In genomic region chr14:57616339-57616965, GRCm38 (mm10) we compare ENCODE assay signal across 16 mouse cellular contexts. TPM values are rescaled to one million over a fixed set of nuclear protein-coding genes. Genes with fewer than 3 reads are reported as not detected.
DNase-seq lines count a peak whose midpoint lies in the region; ATAC-seq and TF ChIP-seq lines count a peak whose summit lies in the region.
"Had no signal": no experiment of that assay in that cellular context is flagged by ENCODE, and none has a peak within 500 bp of the region (broad histone marks: within the 10 kb centered on the region; RNA-seq: fewer than 3 reads in every experiment).

No protein-coding gene starts in this region.

- no peak overlapping the region for H3K9ac ChIP-seq in embryonic facial prominence, embryonic 14.5 days (ENCODE audit: low read depth, low read length)
- no peak overlapping the region for H3K9ac ChIP-seq in lung, embryonic 15.5 days
- no peak overlapping the region for H3K9ac ChIP-seq in intestine, postnatal 0 days (ENCODE audit: low read depth, low read length)
- no peak overlapping the region for H3K9ac ChIP-seq in forebrain, postnatal 0 days
- H3K9ac ChIP-seq: heart, embryonic 13.5 days; midbrain, embryonic 15.5 days; neural tube, embryonic 13.5 days had no signal

- H3K36me3 ChIP-seq in embryonic facial prominence, embryonic 14.5 days (ENCODE audit: control insufficient read depth, insufficient read depth, low read length): no peaks in the 10 kb centered on the region
- peaks cover 16% of the 10 kb centered on the region for H3K36me3 ChIP-seq in embryonic facial prominence, embryonic 10.5 days (replicated peaks)
- H3K36me3 ChIP-seq in lung, embryonic 15.5 days: peaks cover 3% of the 10 kb centered on the region; the same call in 1 of the 2 replicates
- H3K36me3 ChIP-seq in intestine, postnatal 0 days (ENCODE audit: control insufficient read depth, insufficient read depth): no peaks in the 10 kb centered on the region
- H3K36me3 ChIP-seq in forebrain, postnatal 0 days (ENCODE audit: insufficient read depth): no peaks in the 10 kb centered on the region
- H3K36me3 ChIP-seq: midbrain, embryonic 15.5 days; neural tube, embryonic 13.5 days had no signal

- no peaks in the 10 kb centered on the region for H3K9me3 ChIP-seq in embryonic facial prominence, embryonic 14.5 days (ENCODE audit: control insufficient read depth, low read length)
- H3K9me3 ChIP-seq in embryonic facial prominence, embryonic 10.5 days: no peaks in the 10 kb centered on the region
- H3K9me3 ChIP-seq in lung, embryonic 15.5 days: no peaks in the 10 kb centered on the region
- H3K9me3 ChIP-seq in intestine, postnatal 0 days (ENCODE audit: control insufficient read depth): no peaks in the 10 kb centered on the region
- H3K9me3 ChIP-seq in forebrain, postnatal 0 days (ENCODE audit: low read length): no peaks in the 10 kb centered on the region
- H3K9me3 ChIP-seq: heart, embryonic 13.5 days; midbrain, embryonic 15.5 days; neural tube, embryonic 13.5 days had no signal

- TF ChIP-seq CTCF in intestine, postnatal 0 days (IDR thresholded peaks at IDR 0.05; ENCODE audit: low read depth): no peak
- TF ChIP-seq CTCF in forebrain, postnatal 0 days (IDR thresholded peaks at IDR 0.05; ENCODE audit: low read depth): no peak

- no peaks in the 10 kb centered on the region for H3K27me3 ChIP-seq in embryonic facial prominence, embryonic 14.5 days (replicated peaks; ENCODE audit: control insufficient read depth, insufficient read depth, low read length)
- H3K27me3 ChIP-seq in embryonic facial prominence, embryonic 10.5 days (replicated peaks; ENCODE audit: low read depth, poor library complexity, severe bottlenecking): no peaks in the 10 kb centered on the region
- no peaks in the 10 kb centered on the region for H3K27me3 ChIP-seq in lung, embryonic 15.5 days
- no peaks in the 10 kb centered on the region for H3K27me3 ChIP-seq in intestine, postnatal 0 days (replicated peaks; ENCODE audit: control insufficient read depth, insufficient read depth, low read length)
- no peaks in the 10 kb centered on the region for H3K27me3 ChIP-seq in forebrain, postnatal 0 days (ENCODE audit: insufficient read depth, low read length)
- H3K27me3 ChIP-seq: heart, embryonic 13.5 days; midbrain, embryonic 15.5 days; neural tube, embryonic 13.5 days had no signal

- H3K4me3 ChIP-seq in embryonic facial prominence, embryonic 14.5 days (ENCODE audit: low read depth, low read length): no peak overlapping the region
- no peak overlapping the region for H3K4me3 ChIP-seq in embryonic facial prominence, embryonic 10.5 days
- no peak overlapping the region for H3K4me3 ChIP-seq in lung, embryonic 15.5 days
- no peak overlapping the region for H3K4me3 ChIP-seq in intestine, postnatal 0 days (ENCODE audit: low read depth, low read length)
- no peak overlapping the region for H3K4me3 ChIP-seq in forebrain, postnatal 0 days (ENCODE audit: low read depth, low read length)
- H3K4me3 ChIP-seq: erythroblast, embryonic 14.5 days; heart, embryonic 13.5 days; midbrain, embryonic 15.5 days; neural tube, embryonic 13.5 days had no signal

- H3K4me1 ChIP-seq in embryonic facial prominence, embryonic 14.5 days (ENCODE audit: control insufficient read depth, insufficient read depth, low read length): no peaks in the 10 kb centered on the region
- H3K4me1 ChIP-seq in embryonic facial prominence, embryonic 10.5 days: peaks cover 1% of the 10 kb centered on the region; the same call in 1 of the 2 replicates
- peaks cover 14% of the 10 kb centered on the region for H3K4me1 ChIP-seq in lung, embryonic 15.5 days
- H3K4me1 ChIP-seq in intestine, postnatal 0 days (replicated peaks; ENCODE audit: control insufficient read depth, insufficient read depth, low read length): 0 out of 2 replicates have a peak, but pooled peaks cover 3% of the 10 kb centered on the region
- H3K4me1 ChIP-seq in forebrain, postnatal 0 days (ENCODE audit: insufficient read depth): no peaks in the 10 kb centered on the region
- H3K4me1 ChIP-seq: midbrain, embryonic 15.5 days had no signal

- peak; percentile 49 for DNase-seq in embryonic facial prominence, embryonic 14.5 days (ENCODE audit: low spot score)
- no peak for DNase-seq in embryonic facial prominence, embryonic 10.5 days (ENCODE audit: low spot score)
- DNase-seq in lung, postnatal 14 days: no peak
- peak; percentile 22 for DNase-seq in lung, postnatal 25 days (ENCODE audit: low spot score)
- no peak for DNase-seq in forebrain, postnatal 0 days
- DNase-seq: adrenal gland, postnatal 10 days; cerebellum, postnatal 14 days; heart, postnatal 4 days had no signal

- H3K27ac ChIP-seq in embryonic facial prominence, embryonic 14.5 days (replicated peaks; ENCODE audit: low read depth, low read length): no peak overlapping the region
- no peak overlapping the region for H3K27ac ChIP-seq in embryonic facial prominence, embryonic 10.5 days (replicated peaks)
- peak overlapping the region; percentile 75 for H3K27ac ChIP-seq in lung, embryonic 15.5 days
- no peak overlapping the region for H3K27ac ChIP-seq in intestine, postnatal 0 days (ENCODE audit: low read depth, low read length)
- H3K27ac ChIP-seq in forebrain, postnatal 0 days (ENCODE audit: low read depth, low read length): no peak overlapping the region
- H3K27ac ChIP-seq: heart, embryonic 13.5 days; midbrain, embryonic 15.5 days; neural tube, embryonic 13.5 days had no signal

- WGBS in embryonic facial prominence, embryonic 14.5 days: 69% methylated on average over 6 of the region's 6 CpGs
- 87% methylated on average over 6 of the region's 6 CpGs for WGBS in embryonic facial prominence, embryonic 10.5 days
- 56% methylated on average over 6 of the region's 6 CpGs for WGBS in lung, embryonic 15.5 days
- WGBS in intestine, postnatal 0 days: 84% methylated on average over 6 of the region's 6 CpGs
- WGBS in forebrain, postnatal 0 days: 68% methylated on average over 6 of the region's 6 CpGs

- no peak overlapping the region for H3K4me2 ChIP-seq in embryonic facial prominence, embryonic 14.5 days (ENCODE audit: low read depth, low read length)
- H3K4me2 ChIP-seq in lung, embryonic 15.5 days: no peak overlapping the region
- no peak overlapping the region for H3K4me2 ChIP-seq in intestine, postnatal 0 days (replicated peaks; ENCODE audit: low read depth)
- no peak overlapping the region for H3K4me2 ChIP-seq in forebrain, postnatal 0 days (ENCODE audit: low read depth)
- H3K4me2 ChIP-seq: heart, embryonic 13.5 days; liver, embryonic 11.5 days; midbrain, embryonic 15.5 days; neural tube, embryonic 13.5 days had no signal

- no peak for ATAC-seq in embryonic facial prominence, embryonic 14.5 days (ENCODE audit: low read depth)
- peak; percentile 49; the same call in 1 of the 2 replicates for ATAC-seq in lung, embryonic 15.5 days (ENCODE audit: borderline replicate concordance, extremely low read depth, low FRiP score, low TSS enrichment)
- peak; percentile 68 for ATAC-seq in CD4-positive, CD25-positive, alpha-beta regulatory T cell, adult 4 months
- ATAC-seq in intestine, postnatal 0 days: no peak
- ATAC-seq in forebrain, postnatal 0 days: no peak
- ATAC-seq: midbrain, embryonic 15.5 days had no signal

RNA-seq across cellular contexts. Expression of gene Eef1akmt1, which starts 45.0 kb away (rescaled TPM):
- polyA plus RNA-seq in embryonic facial prominence, embryonic 14.5 days (2014; fragmentation: Nextera tagmentation; extraction: Ambion mirVana): 87.2 and 105 TPM in 2 replicates
- 107 and 112 TPM in 2 replicates for polyA plus RNA-seq in embryonic facial prominence, embryonic 10.5 days (2016; fragmentation: Nextera tagmentation; extraction: Ambion mirVana)
- polyA plus RNA-seq in lung, embryonic 15.5 days (2015; fragmentation: Nextera tagmentation; extraction: Ambion mirVana): 106 and 108 TPM in 2 replicates
- polyA plus RNA-seq in CD4-positive, CD25-positive, alpha-beta regulatory T cell, adult 4 months (2017; shearing (Covaris generic)): 100 to 1,000 TPM; 125 to 131 TPM
- 53.2 and 56.6 TPM in 2 replicates for polyA plus RNA-seq in intestine, postnatal 0 days (2015; fragmentation: Nextera tagmentation; extraction: Ambion mirVana)
- total RNA-seq in forebrain, postnatal 0 days (2014; rRNA removed): 45.7 and 58.4 TPM in 2 replicates
- polyA plus RNA-seq in forebrain, postnatal 0 days (2015; fragmentation: Nextera tagmentation; extraction: Ambion mirVana): 82.9 and 84.9 TPM in 2 replicates

RNA-seq across cellular contexts. Expression of gene Xpo4, which starts 48.8 kb away (rescaled TPM):
- polyA plus RNA-seq in embryonic facial prominence, embryonic 14.5 days (2014; fragmentation: Nextera tagmentation; extraction: Ambion mirVana): 23.0 and 26.5 TPM in 2 replicates
- 30.0 and 32.9 TPM in 2 replicates for polyA plus RNA-seq in embryonic facial prominence, embryonic 10.5 days (2016; fragmentation: Nextera tagmentation; extraction: Ambion mirVana)
- polyA plus RNA-seq in lung, embryonic 15.5 days (2015; fragmentation: Nextera tagmentation; extraction: Ambion mirVana): 21.4 and 23.4 TPM in 2 replicates
- 10 to 100 TPM; 26.9 to 29.6 TPM for polyA plus RNA-seq in CD4-positive, CD25-positive, alpha-beta regulatory T cell, adult 4 months (2017; shearing (Covaris generic))
- 6.2 and 7.3 TPM in 2 replicates for polyA plus RNA-seq in intestine, postnatal 0 days (2015; fragmentation: Nextera tagmentation; extraction: Ambion mirVana)
- 18.9 and 21.2 TPM in 2 replicates for total RNA-seq in forebrain, postnatal 0 days (2014; rRNA removed)
- 6.0 and 8.5 TPM in 2 replicates for polyA plus RNA-seq in forebrain, postnatal 0 days (2015; fragmentation: Nextera tagmentation; extraction: Ambion mirVana)

Comparison
In these comparisons a context has a peak if more than half of its experiments do, and no peak if none do; other contexts are left out.
1. DNase-seq: peak in embryonic facial prominence, embryonic 14.5 days (single experiment) and lung, postnatal 25 days (single experiment); none in embryonic facial prominence, embryonic 10.5 days (single experiment), lung, postnatal 14 days (single experiment) and forebrain, postnatal 0 days (single experiment).
2. ATAC-seq: peak in lung, embryonic 15.5 days (single experiment) and CD4-positive, CD25-positive, alpha-beta regulatory T cell, adult 4 months (single experiment); none in embryonic facial prominence, embryonic 14.5 days (single experiment), intestine, postnatal 0 days (single experiment) and forebrain, postnatal 0 days (single experiment).